Mouse (Mus musculus): ENCODE data around the gene Zbtb32.
A peak's percentile ranks its signal among the peaks of the same experiment; 100 is the strongest.

The Zbtb32 gene

GRCm38 (mm10) chr7:30598786-30599185, at the start of gene Zbtb32:
TSS of gene Zbtb32 (minus strand) at chr7:30598909.
- no peak for DNase-seq

DNA sequence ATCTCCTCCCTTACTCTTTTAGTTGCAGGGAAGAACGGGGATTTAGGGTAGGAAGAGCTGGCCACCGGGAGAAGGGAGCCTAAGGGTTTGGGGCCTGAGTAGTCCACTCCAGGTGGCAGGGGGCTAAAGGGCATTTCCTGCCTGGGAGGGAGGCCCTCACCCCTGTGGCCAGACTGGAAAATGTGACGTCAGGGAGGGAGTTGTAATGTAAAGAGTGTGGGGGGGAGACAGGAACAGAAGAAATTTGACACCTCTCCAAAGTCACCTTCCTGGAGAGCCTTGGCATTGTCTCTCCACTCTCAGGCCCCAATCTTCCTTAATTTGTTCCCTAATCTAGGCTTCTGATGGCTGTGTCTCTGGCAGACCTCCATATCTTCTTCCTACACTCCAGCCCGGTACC, 40.4 kb upstream of the Zbtb32 start:
- no peak for DNase-seq

GRCm38 (mm10) chr7:30636395-30636794, 37.7 kb upstream of the Zbtb32 start:
- no peak for DNase-seq

DNA sequence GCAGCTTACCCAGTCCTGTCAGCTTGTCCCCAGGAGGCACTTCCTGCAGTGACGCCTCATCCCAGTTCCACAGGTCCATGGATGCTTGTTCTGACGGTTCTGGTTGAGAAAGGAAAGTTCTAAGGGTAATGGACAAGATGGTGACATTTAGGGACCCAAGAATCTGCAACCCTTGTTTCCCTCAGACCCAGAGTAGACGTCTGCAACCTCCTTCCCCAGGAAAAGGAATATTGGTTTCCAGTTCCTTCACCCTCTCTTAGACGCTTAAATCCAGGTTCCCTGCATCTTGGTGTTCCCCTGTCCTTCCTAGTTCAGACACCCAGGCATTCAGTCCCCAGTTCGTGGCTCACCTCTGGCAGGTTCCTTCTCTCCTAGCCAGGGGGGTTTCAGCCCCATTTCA, 37.0 kb upstream of the Zbtb32 start, which contains the start of gene Etv2:
TSS of gene Etv2 (minus strand) at position 101 of the 400 bp plus-strand sequence.
- no peak for DNase-seq

GRCm38 (mm10) chr7:30634621-30635020, 35.9 kb upstream of the Zbtb32 start:
- peak; percentile 34 for DNase-seq

GRCm38 (mm10) chr7:30633762-30634412, 35.2 kb upstream of the Zbtb32 start:
- DNase-seq: no peak

DNA sequence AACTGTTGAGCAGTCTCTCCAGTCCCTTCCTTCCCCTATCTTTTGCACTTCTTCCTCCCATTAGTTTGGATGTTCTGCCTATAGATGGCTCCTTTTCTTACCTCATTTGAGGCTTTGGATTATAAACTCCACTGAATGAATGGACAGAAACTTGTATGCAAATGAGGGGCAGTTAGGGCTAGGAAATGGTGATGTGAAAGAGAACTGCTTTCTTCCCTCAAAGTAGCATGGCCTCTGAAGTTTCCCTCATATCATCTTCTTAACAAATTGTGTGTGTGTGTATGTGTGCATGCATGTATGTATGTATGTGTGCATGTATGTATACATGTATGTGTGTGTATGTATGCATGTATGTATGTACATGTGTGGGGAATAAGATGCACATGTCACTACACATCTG, 30.3 kb upstream of the Zbtb32 start:
- no peak for DNase-seq

DNA sequence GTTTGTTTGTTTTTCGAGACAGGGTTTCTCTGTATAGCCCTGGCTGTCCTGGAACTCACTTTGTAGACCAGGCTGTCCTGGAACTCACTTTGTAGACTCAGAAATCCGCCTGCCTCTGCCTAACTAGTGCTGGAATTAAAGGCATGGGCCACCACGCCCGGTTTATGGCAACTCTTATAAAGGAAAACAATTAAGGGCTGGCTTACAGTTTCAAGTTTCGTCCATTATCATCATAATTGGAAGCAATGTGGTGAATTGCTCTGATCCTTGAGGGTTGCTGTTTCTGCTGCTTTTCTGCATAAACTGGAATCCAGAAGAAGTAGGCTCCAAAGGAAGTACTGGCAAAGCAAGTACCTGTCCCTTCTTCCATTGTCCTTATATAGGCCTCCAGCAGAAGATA, 27.9 kb upstream of the Zbtb32 start:
- no peak for DNase-seq

- DNase-seq: peak; percentile 92
Measured at GRCm38 (mm10) chr7:30625530-30626384, 27.0 kb upstream of the Zbtb32 start, which contains the start of gene Cox6b1. TSS of gene Cox6b1 (minus strand) at chr7:30626151.

- DNase-seq: peak; percentile 44
Measured at GRCm38 (mm10) chr7:30619202-30619601, 20.5 kb upstream of the Zbtb32 start.

DNA sequence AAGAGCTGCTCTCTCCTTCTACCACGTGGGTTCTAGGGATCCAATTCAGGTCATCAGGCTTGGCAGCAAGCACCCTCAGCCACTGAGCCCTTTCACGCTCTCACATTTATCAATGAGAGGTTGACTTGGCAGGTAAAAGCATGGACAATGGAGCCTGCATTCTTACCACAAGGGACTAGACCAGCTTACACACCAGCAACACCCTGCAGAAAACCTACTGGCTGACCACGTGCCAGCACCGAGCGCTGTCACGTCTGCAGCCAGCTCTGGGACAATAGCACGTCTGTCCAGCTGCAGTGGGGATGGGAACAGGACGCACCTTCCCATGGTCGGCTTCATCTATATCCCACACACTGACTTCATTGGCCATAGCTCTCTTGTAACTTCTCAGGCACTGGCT, 19.9 kb upstream of the Zbtb32 start:
- DNase-seq: no peak

DNA sequence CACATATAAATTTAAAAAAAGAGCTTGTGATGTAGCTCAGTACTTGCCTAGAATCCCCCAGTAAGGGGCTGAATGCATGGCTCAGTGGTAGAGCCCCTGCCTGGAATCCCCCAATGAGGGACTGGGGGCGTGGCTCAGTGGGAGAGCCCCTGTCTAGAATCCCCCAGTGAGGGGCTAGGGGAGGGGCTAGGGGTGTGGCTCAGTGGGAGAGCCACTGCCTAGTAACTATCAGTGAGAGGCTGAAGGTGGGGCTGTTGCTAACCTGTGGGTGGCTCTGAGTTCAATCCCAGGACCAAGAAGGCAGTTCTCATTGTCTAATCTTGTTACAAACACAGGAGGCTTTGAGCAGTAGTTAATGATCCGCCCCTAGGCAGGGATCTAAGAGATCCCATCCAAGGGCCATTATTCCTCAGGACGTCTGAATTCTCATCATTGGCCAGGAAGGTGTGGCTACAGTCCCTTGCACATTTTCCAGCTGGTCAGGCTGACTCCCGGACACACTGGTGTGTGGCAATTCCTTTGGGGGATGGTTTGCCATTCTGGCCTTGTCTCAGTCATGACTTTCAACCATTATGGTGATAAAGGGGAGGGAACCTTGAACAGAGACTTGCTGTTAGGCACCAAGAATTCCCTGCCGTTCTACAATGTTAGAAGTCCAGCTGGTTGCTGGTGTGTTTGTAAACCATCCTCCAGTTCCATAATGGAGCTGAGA, 16.5 kb upstream of the Zbtb32 start:
- no peak for DNase-seq

DNA sequence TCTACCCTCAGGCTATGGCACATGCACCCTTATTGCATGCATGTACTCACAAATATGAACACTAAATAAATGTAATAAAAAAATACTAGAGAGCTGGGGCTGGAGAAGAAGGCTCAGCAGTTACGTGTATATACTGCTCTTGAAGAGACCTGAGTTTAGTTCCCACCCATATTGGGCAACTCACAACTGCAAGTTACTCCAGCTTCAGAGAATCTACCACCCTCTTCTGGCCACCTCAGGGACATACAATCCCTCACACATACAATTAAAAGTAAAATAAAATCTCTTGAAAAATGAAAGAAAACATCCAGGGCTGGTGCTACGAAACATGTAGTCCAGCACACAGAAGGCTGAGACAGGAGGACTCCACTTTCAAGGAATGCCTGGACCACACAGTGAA, 15.7 kb upstream of the Zbtb32 start:
- no peak for DNase-seq

DNA sequence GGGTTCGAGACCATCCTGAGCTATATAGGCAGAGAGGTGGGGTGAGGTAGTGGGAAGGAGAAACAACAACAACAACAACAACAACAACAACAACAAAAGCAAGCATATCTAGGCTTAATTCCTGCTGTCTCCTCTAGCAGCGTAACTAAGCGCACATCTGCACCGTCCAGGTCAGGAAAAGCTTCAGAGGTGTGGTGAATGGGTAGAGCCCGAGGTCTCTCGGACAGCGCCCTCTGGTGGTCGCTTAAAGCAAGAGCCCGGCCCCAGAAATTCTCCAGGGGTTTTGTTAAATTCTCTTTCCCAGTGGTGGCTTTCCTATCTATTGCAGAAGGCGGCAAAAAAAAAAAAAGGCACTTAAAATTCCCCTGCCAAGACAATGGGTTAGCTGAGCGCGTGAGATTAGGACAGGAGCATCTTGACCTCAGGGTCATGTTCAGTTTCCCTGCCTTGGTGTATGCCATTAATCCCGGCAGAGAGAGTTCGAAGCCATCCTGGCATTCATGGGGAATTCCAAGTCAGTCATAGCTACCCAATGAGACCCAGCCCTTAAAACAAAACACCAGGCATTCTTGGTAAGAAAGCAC, 14.9 kb upstream of the Zbtb32 start:
- DNase-seq: peak; percentile 74

- DNase-seq: no peak
Measured at GRCm38 (mm10) chr7:30612654-30613402, 14.1 kb upstream of the Zbtb32 start, which contains the start of gene Upk1a. TSS of gene Upk1a (minus strand) at chr7:30612847.

- DNase-seq: no peak
Measured at GRCm38 (mm10) chr7:30610043-30610442, 11.3 kb upstream of the Zbtb32 start.

DNA sequence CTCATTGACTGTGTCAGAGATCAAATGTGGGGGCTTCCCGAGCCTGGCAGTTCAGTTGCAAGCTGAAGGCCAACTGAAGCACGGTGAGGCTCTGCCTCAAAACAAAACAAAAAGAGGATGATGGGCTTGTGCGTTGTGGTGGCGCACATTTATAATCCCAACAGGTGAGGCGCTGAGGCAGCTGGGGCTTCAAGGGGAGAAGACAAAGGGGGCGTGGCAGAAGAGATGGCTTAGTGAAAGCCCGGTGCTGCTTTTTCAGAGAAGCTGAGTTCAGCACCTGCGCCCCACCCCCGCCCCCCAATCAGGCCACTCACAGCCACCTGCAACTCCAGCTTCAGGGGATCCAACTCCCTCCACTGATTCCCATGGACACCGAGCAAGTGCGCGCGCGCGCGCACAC, 9.8 kb upstream of the Zbtb32 start:
- no peak for DNase-seq

DNA sequence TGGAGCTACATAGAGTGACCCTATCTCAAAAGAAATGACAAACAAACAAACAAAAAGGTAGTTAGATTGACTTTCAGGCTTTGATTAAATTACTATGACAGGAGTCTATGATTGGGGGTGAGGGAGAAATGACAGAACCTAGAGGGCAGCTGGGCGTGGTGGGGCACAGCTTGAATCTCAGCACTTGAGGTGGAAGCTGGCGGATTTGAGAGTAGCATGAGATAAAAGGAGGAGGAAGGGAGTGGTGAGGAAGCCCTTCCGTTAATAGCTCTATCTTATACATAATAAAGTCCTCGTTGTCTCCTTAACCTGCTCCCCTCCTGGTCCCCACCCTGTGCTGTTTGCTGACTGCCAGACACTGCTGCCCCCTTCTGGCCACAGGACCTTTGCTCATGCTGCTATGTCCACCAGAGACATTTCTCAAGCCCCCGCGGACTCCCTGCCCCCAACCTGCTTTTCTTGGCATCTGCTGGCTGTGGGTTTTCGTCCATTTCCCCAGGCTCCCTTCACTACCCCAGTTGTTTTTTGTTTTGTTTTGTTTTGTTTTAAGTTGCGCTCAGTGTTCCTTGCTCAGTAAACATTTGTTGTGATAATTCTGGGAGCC, 9.1 kb upstream of the Zbtb32 start:
- peak; percentile 66 for DNase-seq

GRCm38 (mm10) chr7:30604944-30605343, 6.2 kb upstream of the Zbtb32 start:
- no peak for DNase-seq

DNA sequence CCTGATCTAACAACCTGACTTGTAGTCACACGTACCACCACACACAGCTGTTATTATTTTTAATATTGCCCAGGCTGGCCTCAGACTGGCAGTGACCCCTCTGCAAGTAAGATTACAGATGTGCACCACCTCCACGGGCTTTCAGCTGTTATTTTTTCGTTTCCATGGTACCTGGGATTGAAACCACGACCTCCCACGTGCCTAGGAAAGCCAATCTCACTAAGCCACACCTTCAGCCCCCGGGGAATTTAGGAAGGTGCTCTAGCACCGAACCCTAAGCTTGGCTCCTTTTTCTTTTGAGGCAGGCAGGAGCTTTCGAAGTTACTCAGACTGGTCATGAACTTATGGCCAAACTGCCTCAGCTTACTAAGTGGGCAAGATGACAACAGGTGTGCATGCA, 5.7 kb upstream of the Zbtb32 start:
- DNase-seq: no peak

- peak; percentile 76 for DNase-seq
Measured at GRCm38 (mm10) chr7:30602583-30602982, 3.9 kb upstream of the Zbtb32 start.

DNA sequence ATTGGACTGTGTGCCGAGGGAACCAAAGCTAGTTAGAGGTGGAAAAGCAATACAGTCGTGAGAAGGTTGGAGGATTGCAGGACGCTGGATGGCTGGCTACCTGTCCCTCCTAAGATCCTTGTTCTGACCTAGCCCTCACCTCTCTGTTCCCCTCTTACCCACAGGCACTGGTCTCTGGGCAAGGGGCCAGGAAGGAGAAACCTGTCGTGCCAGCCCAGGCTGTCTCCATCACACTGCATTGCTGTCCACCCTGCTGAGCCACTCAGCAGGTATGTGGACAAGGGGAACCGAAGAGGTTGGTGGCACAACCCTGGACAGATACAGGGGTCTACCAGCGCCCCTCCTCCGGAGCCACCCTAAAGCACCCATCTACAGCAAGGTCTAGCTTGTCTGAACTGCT, 1.9 kb upstream of the Zbtb32 start:
- DNase-seq: peak; percentile 59
